Mouse (Mus musculus) layer of hippocampus, adult 8-10 months (tissue): Measurements from ENCODE around the gene Wdtc1. TPM values are rescaled to one million over a fixed set of nuclear protein-coding genes. Genes with fewer than 3 reads are reported as not detected.

Experiments
- DNase-seq, 2 experiments: peaks; one replicate each; pipeline ENCODE4 v3.0.0; 2022; ENCODE audit warnings: low spot score in 2 of 2
- total RNA-seq, 4 experiments: library from RNA; stranded (reverse); gene quantifications; 2 replicates each; pipeline ENCODE4 v1.2.4; 2022

The Wdtc1 gene
- total RNA-seq = 10 to 100 TPM; 65.1 to 85.8 (median 72.2) TPM

- DNase-seq = no peak
These were observed at the start of gene Wdtc1 for GRCm38 (mm10) chr4:133353367-133354365. Wdtc1 (minus strand) TSS chr4:133353481.

GRCm38 (mm10) chr4:133402011-133402410, 48.7 kb upstream of the Wdtc1 start:
- DNase-seq = no peak

GRCm38 (mm10) chr4:133400098-133400497, 46.8 kb upstream of the Wdtc1 start:
- DNase-seq = no peak

GRCm38 (mm10) chr4:133399509-133399908, 46.2 kb upstream of the Wdtc1 start:
- DNase-seq = no peak

GRCm38 (mm10) chr4:133398619-133399018, 45.3 kb upstream of the Wdtc1 start:
- no peak for DNase-seq

GRCm38 (mm10) chr4:133397961-133398360, 44.7 kb upstream of the Wdtc1 start:
- no peak for DNase-seq

GRCm38 (mm10) chr4:133397299-133397698, 44.0 kb upstream of the Wdtc1 start:
- DNase-seq = no peak

GRCm38 (mm10) chr4:133396079-133396478, 42.8 kb upstream of the Wdtc1 start:
- DNase-seq = no peak

- DNase-seq = no peak
These were observed 41.8 kb upstream of the Wdtc1 start for GRCm38 (mm10) chr4:133394981-133395573.

- peak; percentile 63 to 77 for DNase-seq
These were observed 38.1 kb upstream of the Wdtc1 start for GRCm38 (mm10) chr4:133391185-133392040.

GRCm38 (mm10) chr4:133390585-133390984, 37.3 kb upstream of the Wdtc1 start:
- DNase-seq = no peak

- DNase-seq = no peak
These were observed 36.8 kb upstream of the Wdtc1 start for GRCm38 (mm10) chr4:133390042-133390441.

GRCm38 (mm10) chr4:133388781-133389552, 35.7 kb upstream of the Wdtc1 start:
- DNase-seq = no peak

GRCm38 (mm10) chr4:133387053-133387452, 33.8 kb upstream of the Wdtc1 start:
- no peak for DNase-seq

GRCm38 (mm10) chr4:133386061-133386797, 32.9 kb upstream of the Wdtc1 start:
- DNase-seq = no peak

GRCm38 (mm10) chr4:133381141-133381540, 27.9 kb upstream of the Wdtc1 start:
- DNase-seq = no peak

- no peak for DNase-seq
These were observed 27.3 kb upstream of the Wdtc1 start for GRCm38 (mm10) chr4:133380532-133380931.

- DNase-seq = no peak
These were observed 26.6 kb upstream of the Wdtc1 start for GRCm38 (mm10) chr4:133379861-133380260.

- DNase-seq = no peak
These were observed 25.7 kb upstream of the Wdtc1 start for GRCm38 (mm10) chr4:133379046-133379347.
